Mouse (Mus musculus): ENCODE measurements around the gene Zfp652. TPM values are rescaled to one million over a fixed set of nuclear protein-coding genes. Genes with fewer than 3 reads are reported as not detected.

Zfp652 gene
- polyA plus RNA-seq, 1 experiment from 2014 or later = 36.8 TPM

DNA sequence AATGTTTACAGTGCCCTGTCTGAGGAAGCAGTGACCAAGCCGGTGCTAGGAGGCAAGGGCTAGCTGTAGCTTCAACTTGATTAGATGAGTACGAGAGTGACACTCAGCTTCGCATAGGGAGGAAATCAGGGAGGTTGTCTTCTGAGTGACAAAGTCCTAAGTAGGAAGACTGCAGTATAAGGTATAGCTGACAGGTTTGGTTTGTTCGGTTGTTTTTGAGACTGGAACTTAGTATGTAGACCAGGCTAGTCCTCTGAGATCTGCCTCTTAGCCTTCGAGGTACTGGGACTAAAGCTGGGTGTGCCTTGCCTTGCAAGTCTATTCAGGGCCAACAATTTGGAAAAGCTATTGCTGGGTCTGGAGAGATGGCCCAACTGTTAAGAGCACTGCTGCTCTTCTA is 10.8 kb downstream of the Zfp652 start, which contains the start of gene B130006D01Rik:
B130006D01Rik (plus strand) TSS at position 301 of the 400 bp plus-strand sequence.
- 97% methylated on average over 5 of the region's 5 CpGs for WGBS
- H3K9me3 ChIP-seq (ENCODE audit: control insufficient read depth, low read length) = no peaks in the 10 kb centered on the region
- no peak within 1 kb of the TSS for H3K4me3 ChIP-seq (replicated peaks; ENCODE audit: low read length)
- no peak within 1 kb of the TSS for H3K27ac ChIP-seq (ENCODE audit: low read length)
- no peaks in the 10 kb centered on the region for H3K27me3 ChIP-seq (replicated peaks; ENCODE audit: control insufficient read depth, insufficient read depth, low read length)
- no peak within 1 kb of the TSS for H3K9ac ChIP-seq (replicated peaks; ENCODE audit: low read depth, low read length)
- no peaks in the 10 kb centered on the region for H3K36me3 ChIP-seq (ENCODE audit: control insufficient read depth, insufficient read depth)
- H3K4me2 ChIP-seq (ENCODE audit: low read length) = no peak within 1 kb of the TSS
- no peak for ATAC-seq
- no peaks in the 10 kb centered on the region for H3K4me1 ChIP-seq (replicated peaks; ENCODE audit: control insufficient read depth, insufficient read depth, low read length)

DNA sequence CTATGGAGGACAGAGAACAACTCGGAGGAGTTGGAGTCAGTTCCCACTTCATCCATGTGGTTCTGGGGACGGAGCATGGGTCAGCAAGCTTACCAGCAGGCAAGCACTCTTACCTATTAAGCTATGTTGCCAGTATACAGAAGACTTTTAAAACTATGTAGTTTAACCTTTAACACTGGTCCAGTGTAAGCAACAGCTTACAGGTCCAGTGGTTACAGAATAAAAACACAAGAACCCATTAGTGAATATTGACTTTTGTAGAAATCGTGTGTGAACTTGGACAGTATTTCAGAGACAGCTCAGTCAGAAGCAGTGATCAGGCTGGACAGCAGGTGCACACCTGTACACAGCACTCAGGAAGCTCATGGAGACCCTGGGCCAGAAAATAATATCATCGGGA is 12.0 kb downstream of the Zfp652 start:
- Histone ChIP-seq H3K4me3 (replicated peaks; ENCODE audit: low read length) (no peak overlapping the region), H3K4me2 (ENCODE audit: low read length) (no peak overlapping the region), H3K27me3 (replicated peaks; ENCODE audit: control insufficient read depth, insufficient read depth, low read length) (no peaks in the 10 kb centered on the region), H3K27ac (ENCODE audit: low read length) (no peak overlapping the region), H3K4me1 (replicated peaks; ENCODE audit: control insufficient read depth, insufficient read depth, low read length) (no peaks in the 10 kb centered on the region), H3K9me3 (ENCODE audit: control insufficient read depth, low read length) (no peaks in the 10 kb centered on the region), H3K9ac (replicated peaks; ENCODE audit: low read depth, low read length) (no peak overlapping the region), H3K36me3 (ENCODE audit: control insufficient read depth, insufficient read depth) (no peaks in the 10 kb centered on the region)
- ATAC-seq = no peak
- 93% methylated on average over 4 of the region's 4 CpGs for WGBS

DNA sequence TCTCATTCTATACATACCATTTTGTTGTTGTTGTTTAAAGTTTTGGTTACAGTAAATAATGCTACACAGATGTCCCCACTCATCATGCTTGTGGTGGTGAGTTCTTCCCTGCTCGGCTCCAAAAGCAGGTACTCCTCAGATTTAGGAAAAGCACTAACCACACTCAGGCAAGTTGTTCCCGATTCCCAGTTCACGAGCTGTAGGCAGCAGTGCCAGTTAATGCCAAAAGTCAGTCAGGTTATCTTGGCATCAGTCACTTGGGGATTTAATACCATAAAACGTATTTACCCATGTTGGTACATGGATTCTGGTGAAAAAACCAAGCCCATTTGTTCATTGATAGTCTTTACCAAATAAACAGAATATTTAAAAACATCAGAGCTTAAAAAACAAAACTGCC is 13.7 kb downstream of the Zfp652 start:
- 81% methylated on average over 4 of the region's 4 CpGs for WGBS
- H3K9me3 ChIP-seq (ENCODE audit: control insufficient read depth, low read length) = no peaks in the 10 kb centered on the region
- H3K4me1 ChIP-seq (replicated peaks; ENCODE audit: control insufficient read depth, insufficient read depth, low read length) = no peaks in the 10 kb centered on the region
- no peak overlapping the region for H3K4me2 ChIP-seq (ENCODE audit: low read length)
- H3K4me3 ChIP-seq (replicated peaks; ENCODE audit: low read length) = no peak overlapping the region
- H3K9ac ChIP-seq (replicated peaks; ENCODE audit: low read depth, low read length) = no peak overlapping the region
- ATAC-seq = no peak
- no peaks in the 10 kb centered on the region for H3K36me3 ChIP-seq (ENCODE audit: control insufficient read depth, insufficient read depth)
- H3K27me3 ChIP-seq (replicated peaks; ENCODE audit: control insufficient read depth, insufficient read depth, low read length) = no peaks in the 10 kb centered on the region
- H3K27ac ChIP-seq (ENCODE audit: low read length) = no peak overlapping the region

DNA sequence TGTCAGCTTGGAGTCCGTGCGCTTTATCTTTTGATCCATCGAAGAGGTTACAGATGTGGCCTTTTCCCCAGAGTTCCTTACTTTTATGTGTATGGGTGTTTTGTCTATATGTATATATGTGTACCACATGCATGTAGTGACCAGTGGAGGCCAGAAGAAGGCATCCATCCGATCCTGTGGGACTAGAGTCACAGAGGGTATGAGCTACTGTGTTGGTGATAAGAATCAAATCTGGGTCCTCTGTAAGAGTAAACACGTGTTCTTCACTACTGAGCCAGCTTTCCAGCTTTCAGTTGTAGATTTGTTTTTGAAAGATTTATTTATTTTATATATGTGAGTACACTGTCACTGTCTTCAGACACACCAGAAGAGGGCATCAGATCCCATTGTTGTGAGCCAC is 15.5 kb downstream of the Zfp652 start:
- H3K4me3 ChIP-seq (replicated peaks; ENCODE audit: low read length) = no peak overlapping the region
- H3K27ac ChIP-seq (ENCODE audit: low read length) = no peak overlapping the region
- no peaks in the 10 kb centered on the region for H3K9me3 ChIP-seq (ENCODE audit: control insufficient read depth, low read length)
- H3K27me3 ChIP-seq (replicated peaks; ENCODE audit: control insufficient read depth, insufficient read depth, low read length) = no peaks in the 10 kb centered on the region
- H3K4me1 ChIP-seq (replicated peaks; ENCODE audit: control insufficient read depth, insufficient read depth, low read length) = no peaks in the 10 kb centered on the region
- no peak overlapping the region for H3K4me2 ChIP-seq (ENCODE audit: low read length)
- ATAC-seq = no peak
- no peak overlapping the region for H3K9ac ChIP-seq (replicated peaks; ENCODE audit: low read depth, low read length)
- WGBS = 96% methylated on average over 5 of the region's 5 CpGs
- no peaks in the 10 kb centered on the region for H3K36me3 ChIP-seq (ENCODE audit: control insufficient read depth, insufficient read depth)

DNA sequence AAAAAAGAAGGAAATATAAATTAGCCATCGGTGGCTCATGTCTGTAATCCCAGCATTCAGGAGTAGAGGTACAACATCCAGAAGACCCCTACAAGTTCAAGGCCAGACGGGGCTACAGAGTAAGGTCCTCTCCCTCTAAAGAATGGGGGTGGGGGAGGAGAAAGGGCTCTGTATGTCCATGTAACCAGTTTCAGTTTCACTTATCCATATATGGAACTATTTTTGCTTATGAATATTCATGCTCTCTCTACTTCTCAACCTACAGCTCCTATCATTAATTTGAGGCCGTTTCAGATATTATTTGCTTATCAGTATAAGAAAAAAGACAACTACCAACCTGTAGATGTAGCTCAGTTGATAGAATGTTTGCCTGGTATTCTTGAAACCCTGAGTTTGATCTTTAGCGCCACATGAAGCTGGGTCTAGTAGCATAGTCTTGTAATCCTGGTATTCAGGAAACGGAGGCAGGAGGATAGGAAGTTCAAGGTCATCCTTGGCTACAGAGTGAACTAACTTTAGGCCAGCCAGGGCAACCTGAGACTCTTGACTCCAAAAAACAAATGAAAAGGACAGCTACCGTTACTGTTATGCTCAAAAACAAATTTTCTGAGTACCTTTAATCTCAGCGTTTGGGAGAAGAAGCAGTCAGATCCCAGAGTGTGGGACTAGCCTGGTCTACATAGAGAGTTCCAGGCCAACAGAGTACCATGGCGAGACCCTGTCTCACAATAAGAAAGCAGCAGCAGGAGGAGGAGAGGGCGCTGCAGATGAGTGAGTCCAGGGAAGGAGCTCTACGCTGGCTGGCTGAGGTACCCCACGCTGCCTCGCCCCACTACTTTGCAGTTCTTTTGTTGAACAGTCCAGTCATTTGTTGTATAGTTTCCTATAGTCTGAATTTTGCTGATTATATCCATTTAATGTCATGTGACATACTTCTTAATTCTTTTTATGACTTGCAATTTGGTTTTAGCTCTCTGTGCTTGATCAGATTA is 16.7 kb downstream of the Zfp652 start:
- Histone ChIP-seq H3K27ac (ENCODE audit: low read length) (no peak overlapping the region), H3K27me3 (replicated peaks; ENCODE audit: control insufficient read depth, insufficient read depth, low read length) (no peaks in the 10 kb centered on the region), H3K4me1 (replicated peaks; ENCODE audit: control insufficient read depth, insufficient read depth, low read length) (no peaks in the 10 kb centered on the region), H3K4me3 (replicated peaks; ENCODE audit: low read length) (no peak overlapping the region), H3K9me3 (ENCODE audit: control insufficient read depth, low read length) (no peaks in the 10 kb centered on the region), H3K4me2 (ENCODE audit: low read length) (no peak overlapping the region), H3K9ac (replicated peaks; ENCODE audit: low read depth, low read length) (no peak overlapping the region), H3K36me3 (ENCODE audit: control insufficient read depth, insufficient read depth) (no peaks in the 10 kb centered on the region)
- 87% methylated on average over 12 of the region's 12 CpGs for WGBS
- ATAC-seq = no peak

DNA sequence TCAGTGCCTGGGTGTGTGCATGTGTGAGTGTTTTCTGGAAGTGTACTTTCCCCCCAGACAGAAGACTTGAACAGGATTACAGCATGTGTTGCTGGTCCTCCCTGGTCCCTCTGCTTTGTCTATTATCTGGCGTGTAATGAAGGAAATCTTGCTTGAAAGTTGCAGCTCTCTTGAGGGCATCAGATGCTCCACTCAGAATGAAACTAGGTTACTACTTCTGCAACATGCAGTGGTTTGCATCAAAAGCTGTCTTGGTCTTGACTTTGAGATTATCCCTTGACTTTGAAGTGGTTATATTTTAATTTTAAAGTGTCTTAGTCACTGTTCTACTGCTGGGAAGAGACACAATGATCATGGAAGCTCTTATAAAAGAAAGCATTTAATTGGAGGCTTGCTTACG is 22.0 kb downstream of the Zfp652 start:
- H3K9ac ChIP-seq (replicated peaks; ENCODE audit: low read depth, low read length) = no peak overlapping the region
- no peak overlapping the region for H3K4me3 ChIP-seq (replicated peaks; ENCODE audit: low read length)
- H3K36me3 ChIP-seq (ENCODE audit: control insufficient read depth, insufficient read depth) = no peaks in the 10 kb centered on the region
- H3K27ac ChIP-seq (ENCODE audit: low read length) = no peak overlapping the region
- no peaks in the 10 kb centered on the region for H3K27me3 ChIP-seq (replicated peaks; ENCODE audit: control insufficient read depth, insufficient read depth, low read length)
- H3K4me1 ChIP-seq (replicated peaks; ENCODE audit: control insufficient read depth, insufficient read depth, low read length) = no peaks in the 10 kb centered on the region
- H3K4me2 ChIP-seq (ENCODE audit: low read length) = no peak overlapping the region
- no peak for ATAC-seq
- no peaks in the 10 kb centered on the region for H3K9me3 ChIP-seq (ENCODE audit: control insufficient read depth, low read length)
- WGBS = 87% methylated on average over 2 of the region's 2 CpGs

DNA sequence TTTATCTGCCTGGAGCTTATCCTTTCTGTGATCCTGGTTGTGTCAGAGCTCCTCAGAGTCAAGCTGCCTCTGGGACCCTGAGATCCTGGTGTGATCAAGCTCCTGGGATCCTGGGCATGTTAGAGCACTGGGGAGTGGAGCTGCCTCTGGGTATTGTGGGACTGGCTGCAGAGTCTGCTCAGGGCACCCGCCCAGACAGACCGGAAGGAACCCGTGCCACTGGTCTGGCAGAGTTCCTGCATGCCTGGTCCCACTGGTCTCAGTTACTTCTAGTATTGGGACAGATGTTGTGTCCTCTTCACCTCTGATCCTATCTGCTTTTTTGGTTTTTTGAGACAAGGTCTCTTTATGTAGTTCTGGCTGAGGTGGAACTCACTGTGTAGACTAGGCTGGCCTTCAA is 25.3 kb downstream of the Zfp652 start:
- H3K27ac ChIP-seq (ENCODE audit: low read length) = no peak overlapping the region

DNA sequence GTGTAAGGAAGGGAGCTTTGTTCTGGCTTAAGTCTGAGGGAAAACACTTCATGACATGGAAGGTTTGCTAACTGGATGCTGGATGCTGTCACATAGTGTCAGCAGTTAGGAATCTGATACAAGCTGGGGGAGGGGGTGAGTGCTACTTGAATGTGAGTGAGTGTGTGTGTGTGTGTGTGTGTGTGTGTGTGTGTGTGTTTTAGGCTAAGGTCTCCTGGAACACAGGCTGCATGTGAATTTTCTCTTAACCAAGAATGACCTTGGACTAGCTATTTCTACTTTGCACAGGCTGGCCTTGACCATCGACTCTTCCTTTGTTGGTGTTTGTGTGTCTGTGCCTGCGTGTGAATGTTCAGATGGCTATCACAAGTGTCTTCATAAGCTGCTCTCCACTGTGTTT is 32.0 kb downstream of the Zfp652 start:
- Histone ChIP-seq H3K27ac (ENCODE audit: low read length) (no peak overlapping the region), H3K4me2 (ENCODE audit: low read length) (no peak overlapping the region), H3K9me3 (ENCODE audit: control insufficient read depth, low read length) (no peaks in the 10 kb centered on the region), H3K4me1 (replicated peaks; ENCODE audit: control insufficient read depth, insufficient read depth, low read length) (no peaks in the 10 kb centered on the region), H3K4me3 (replicated peaks; ENCODE audit: low read length) (no peak overlapping the region), H3K36me3 (ENCODE audit: control insufficient read depth, insufficient read depth) (peaks cover 8% of the 10 kb centered on the region), H3K9ac (replicated peaks; ENCODE audit: low read depth, low read length) (no peak overlapping the region), H3K27me3 (replicated peaks; ENCODE audit: control insufficient read depth, insufficient read depth, low read length) (no peaks in the 10 kb centered on the region)
- ATAC-seq = no peak
- WGBS = 95% methylated on average over 2 of the region's 2 CpGs

More for the DNA sequence above, 25.3 kb downstream of the Zfp652 start:
- no peak overlapping the region for H3K4me2 ChIP-seq (ENCODE audit: low read length)
- 90% methylated on average over 3 of the region's 3 CpGs for WGBS
- no peak overlapping the region for H3K4me3 ChIP-seq (replicated peaks; ENCODE audit: low read length)
- no peak for ATAC-seq
- H3K4me1 ChIP-seq (replicated peaks; ENCODE audit: control insufficient read depth, insufficient read depth, low read length) = no peaks in the 10 kb centered on the region
- no peaks in the 10 kb centered on the region for H3K9me3 ChIP-seq (ENCODE audit: control insufficient read depth, low read length)
- H3K27me3 ChIP-seq (replicated peaks; ENCODE audit: control insufficient read depth, insufficient read depth, low read length) = no peaks in the 10 kb centered on the region
- no peaks in the 10 kb centered on the region for H3K36me3 ChIP-seq (ENCODE audit: control insufficient read depth, insufficient read depth)
- H3K9ac ChIP-seq (replicated peaks; ENCODE audit: low read depth, low read length) = no peak overlapping the region

DNA sequence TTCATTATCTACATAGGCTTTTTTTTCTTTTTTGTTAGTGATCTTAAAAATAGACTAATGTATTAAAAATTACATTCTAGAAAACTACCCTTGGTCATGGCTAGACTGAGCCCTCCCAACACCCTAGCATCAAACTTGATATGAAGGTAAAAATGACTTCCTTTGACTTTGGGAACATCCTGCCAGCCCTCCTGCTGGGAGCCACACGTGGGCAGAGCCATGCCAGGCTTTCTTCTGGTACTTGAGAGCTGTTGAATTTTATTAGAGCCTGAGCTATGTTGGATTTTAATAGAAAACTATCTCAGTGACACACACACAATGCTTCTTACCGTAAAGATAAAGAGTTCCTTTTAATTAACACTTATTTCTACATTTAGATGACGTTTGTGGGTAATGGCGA is 34.3 kb downstream of the Zfp652 start:
- Histone ChIP-seq H3K27me3 (replicated peaks; ENCODE audit: control insufficient read depth, insufficient read depth, low read length) (no peaks in the 10 kb centered on the region), H3K36me3 (ENCODE audit: control insufficient read depth, insufficient read depth) (peaks cover 14% of the 10 kb centered on the region), H3K4me3 (replicated peaks; ENCODE audit: low read length) (no peak overlapping the region), H3K9ac (replicated peaks; ENCODE audit: low read depth, low read length) (no peak overlapping the region), H3K4me2 (ENCODE audit: low read length) (no peak overlapping the region), H3K4me1 (replicated peaks; ENCODE audit: control insufficient read depth, insufficient read depth, low read length) (no peaks in the 10 kb centered on the region), H3K27ac (ENCODE audit: low read length) (no peak overlapping the region), H3K9me3 (ENCODE audit: control insufficient read depth, low read length) (no peaks in the 10 kb centered on the region)
- 63% methylated on average over 4 of the region's 4 CpGs for whole genome bisulfite sequencing
- no peak for ATAC-seq
